Comparison of ENCODE assay signal across 6 mouse cellular contexts in genomic region chr15:5230746-5231145, GRCm38 (mm10). TPM values are rescaled to one million over a fixed set of nuclear protein-coding genes. Genes with fewer than 3 reads are reported as not detected.
DNase-seq lines count a peak whose midpoint lies in the region; TF ChIP-seq lines count a peak whose summit lies in the region.
"Not testable (repeated sequence)": the region's sequence is repeated elsewhere in the genome, so short reads cannot be mapped to it uniquely, and the experiment has no call there.

No protein-coding gene starts in this region.

- in situ Hi-C loops in ES-E14 (cut with MboI; ENCODE audit: low sequenced_read_pairs in 2 of 2, unreplicated experiment in 2 of 2), result loop anchor here (10.0 to 25.0 kb wide), 3 partner anchors 684 to 982 kb away; no protein-coding TSS in a partner anchor

- H3K27me3 ChIP-seq in ES-Bruce4 (ENCODE audit: control insufficient read depth, insufficient read depth, low read length, poor library complexity, severe bottlenecking), result not testable (repeated sequence)

- peak; percentile 40 for DNase-seq in CD4-positive, CD25-positive, alpha-beta regulatory T cell, adult 2 months (ENCODE audit: low read depth, low spot score)
- DNase-seq in ES-E14 (ENCODE audit: low read depth, low spot score), result not testable (repeated sequence)
- DNase-seq in T-cell, adult 2 months (ENCODE audit: low spot score), result peak; percentile 52
- DNase-seq in heart, adult 11 months, result peak; percentile 73
- DNase-seq in natural killer cell, adult 2 months (ENCODE audit: low spot score in 2 of 2), result peak; percentile 58 to 61

- not testable (repeated sequence) for H3K4me1 ChIP-seq in ES-Bruce4 (ENCODE audit: control insufficient read depth, insufficient read depth, low read length)
- peaks cover 0 to 10% of the 10 kb centered on the region in 2 experiments; a peak in 1 of 4 replicates for H3K4me1 ChIP-seq in ES-E14 (ENCODE audit: control insufficient read depth in 2 of 2, insufficient read depth in 2 of 2, low read length in 2 of 2, poor library complexity in 1 of 2)

- peak; percentile 70; the same call in 1 of the 2 replicates for TF ChIP-seq EP300 in ES-Bruce4 (IDR thresholded peaks at IDR 0.05; ENCODE audit: insufficient read depth, low read depth, low read length)

- not testable (repeated sequence) for H3K9me3 ChIP-seq in ES-Bruce4 (replicated peaks; ENCODE audit: control insufficient read depth, insufficient read depth, low read length, poor library complexity, severe bottlenecking); ES-E14 (ENCODE audit: control insufficient read depth, insufficient read depth, low read depth, low read length)

- H3K9ac ChIP-seq in ES-Bruce4 (ENCODE audit: low read depth, poor library complexity, severe bottlenecking); ES-E14 (ENCODE audit: insufficient read depth, low read depth, low read length, poor library complexity, severe bottlenecking): not testable (repeated sequence)

- TF ChIP-seq CTCF in ES-Bruce4 (IDR thresholded peaks at IDR 0.05; ENCODE audit: low read depth, low read length), result not testable (repeated sequence)

- not testable (repeated sequence) for H3K4me3 ChIP-seq in ES-Bruce4 (ENCODE audit: low read depth, low read length)
- peak overlapping the region in 1 of 2 experiments; percentile 23; a peak in 1 of 4 replicates for H3K4me3 ChIP-seq in ES-E14 (ENCODE audit: insufficient read depth in 1 of 2, low read depth in 1 of 2, low read length in 2 of 2, poor library complexity in 1 of 2, severe bottlenecking in 1 of 2)

- H3K36me3 ChIP-seq in ES-Bruce4 (ENCODE audit: control insufficient read depth, insufficient read depth, low read length, poor library complexity, severe bottlenecking); ES-E14 (ENCODE audit: control insufficient read depth, insufficient read depth, low read length, poor library complexity, severe bottlenecking): not testable (repeated sequence)

- TF ChIP-seq POLR2A in ES-Bruce4 (IDR thresholded peaks at IDR 0.05; ENCODE audit: insufficient read depth, low read length), result not testable (repeated sequence)

- not testable (repeated sequence) for H3K27ac ChIP-seq in ES-Bruce4 (ENCODE audit: insufficient read depth, low read length); ES-E14 (ENCODE audit: insufficient read depth, low read depth, low read length, poor library complexity, severe bottlenecking)

TF ChIP-seq in ES-E14, 5 proteins besides CTCF, POLR2A, EP300 and RAD21:
- TF ChIP-seq ZNF384 (IDR thresholded peaks at IDR 0.05; ENCODE audit: low read depth, low read length), result peak; percentile 52

RNA-seq across cellular contexts. Expression of gene Ptger4, which starts 13.2 kb away (rescaled TPM):
- 0.53 and 1.3 TPM in 2 replicates for polyA plus RNA-seq in ES-Bruce4 (2011; ENCODE audit: insufficient read depth, insufficient read length, low read depth, missing spikeins)
- total RNA-seq in ES-E14 (2012; rRNA removed), result 1.6 and 2.0 TPM in 2 replicates

RNA-seq across cellular contexts. Expression of gene Ttc33, which starts 45.4 kb away (rescaled TPM):
- 22.8 and 29.6 TPM in 2 replicates for polyA plus RNA-seq in ES-Bruce4 (2011; ENCODE audit: insufficient read depth, insufficient read length, low read depth, missing spikeins)
- 24.2 and 25.2 TPM in 2 replicates for total RNA-seq in ES-E14 (2012; rRNA removed)
